ENCODE assay signal across 8 mouse cellular contexts in the genomic region with DNA sequence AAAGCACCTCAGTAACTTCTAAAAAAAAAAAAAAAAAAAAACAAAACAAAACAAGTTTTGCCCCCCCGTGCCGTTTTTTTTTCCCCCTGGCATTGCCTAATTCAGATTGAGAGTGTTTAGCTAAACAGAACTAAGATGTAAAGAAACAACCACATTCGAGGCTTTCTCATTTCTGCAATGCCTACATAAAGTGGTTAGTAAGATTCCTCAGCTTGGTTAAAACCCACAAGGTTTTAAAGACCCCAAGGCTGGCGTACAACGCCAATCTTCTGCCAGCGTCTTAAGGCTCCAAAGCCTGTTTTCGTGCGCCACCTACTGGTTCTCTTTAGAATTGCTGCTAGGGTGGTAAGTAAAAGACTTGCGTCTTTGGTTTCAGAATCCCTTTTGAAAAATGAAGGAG. TPM values are rescaled to one million over a fixed set of nuclear protein-coding genes. Genes with fewer than 3 reads are reported as not detected.
DNase-seq lines count a peak whose midpoint lies in the region; ATAC-seq and TF ChIP-seq lines count a peak whose summit lies in the region.

No protein-coding gene starts in this region.

- no peaks in the 10 kb centered on the region for H3K27me3 ChIP-seq in intestine, embryonic 16.5 days (replicated peaks; ENCODE audit: control insufficient read depth, insufficient read depth, low read length)
- H3K27me3 ChIP-seq in limb, embryonic 11.5 days (ENCODE audit: control insufficient read depth, insufficient read depth, low read length): no peaks in the 10 kb centered on the region
- H3K27me3 ChIP-seq in stomach, postnatal 0 days (ENCODE audit: control insufficient read depth, insufficient read depth, low read length): no peaks in the 10 kb centered on the region

- H3K36me3 ChIP-seq in intestine, embryonic 16.5 days (ENCODE audit: control insufficient read depth, insufficient read depth, low read length): peaks cover 7% of the 10 kb centered on the region; the same call in 1 of the 2 replicates
- peaks cover 7% of the 10 kb centered on the region; the same call in 1 of the 2 replicates for H3K36me3 ChIP-seq in limb, embryonic 11.5 days (ENCODE audit: control insufficient read depth, insufficient read depth, low read length)
- peaks cover 3% of the 10 kb centered on the region; the same call in 1 of the 2 replicates for H3K36me3 ChIP-seq in stomach, postnatal 0 days (ENCODE audit: control insufficient read depth, insufficient read depth, low read length)

- H3K4me3 ChIP-seq in intestine, embryonic 16.5 days (ENCODE audit: low read length): peak overlapping the region; percentile 38; the same call in 1 of the 2 replicates
- H3K4me3 ChIP-seq in limb, embryonic 11.5 days (ENCODE audit: low read depth, low read length): no peak overlapping the region
- H3K4me3 ChIP-seq in stomach, postnatal 0 days (ENCODE audit: low read depth, low read length): no peak overlapping the region

- intact Hi-C loops in gastrocnemius, postnatal 14 days (cut with DNase I; ENCODE audit: low total_unique reads): loop anchor here (5.0 to 10.0 kb wide), 3 partner anchors 51 to 306 kb away; no protein-coding TSS in a partner anchor

- 8% methylated on average over 9 of the region's 9 CpGs for WGBS in intestine, embryonic 16.5 days
- 19% methylated on average over 9 of the region's 9 CpGs for WGBS in limb, embryonic 11.5 days
- WGBS in stomach, postnatal 0 days: 4% methylated on average over 9 of the region's 9 CpGs

- ATAC-seq in common myeloid progenitor, adult 5-6 weeks (replicated peaks; ENCODE audit: low read depth, poor library complexity, severe bottlenecking): peak; percentile 60
- ATAC-seq in intestine, embryonic 16.5 days: no peak
- no peak for ATAC-seq in limb, embryonic 11.5 days (ENCODE audit: insufficient number of reproducible peaks, low FRiP score, low TSS enrichment, low read depth)
- no peak for ATAC-seq in stomach, postnatal 0 days (ENCODE audit: low FRiP score, low TSS enrichment)

- H3K9ac ChIP-seq in intestine, embryonic 16.5 days (ENCODE audit: low read depth, low read length): no peak overlapping the region
- no peak overlapping the region for H3K9ac ChIP-seq in limb, embryonic 11.5 days (ENCODE audit: low read length)
- H3K9ac ChIP-seq in stomach, postnatal 0 days (ENCODE audit: low read length): peak overlapping the region; percentile 52; the same call in 1 of the 2 replicates

- DNase-seq in 416B (ENCODE audit: low read depth): peak; percentile 96
- peak; percentile 91 for DNase-seq in T-cell, adult 2 months (ENCODE audit: low spot score)
- DNase-seq in gastrocnemius, postnatal 14 days: peak; percentile 83
- peak; percentile 92 for DNase-seq in limb, embryonic 11.5 days (ENCODE audit: low spot score)
- DNase-seq in naive thymus-derived CD4-positive, alpha-beta T cell, adult 2 months (ENCODE audit: low read depth): peak; percentile 96
- DNase-seq in stomach, postnatal 0 days (ENCODE audit: low spot score): peak; percentile 85

- no peak overlapping the region for H3K27ac ChIP-seq in intestine, embryonic 16.5 days (ENCODE audit: low read length)
- H3K27ac ChIP-seq in limb, embryonic 11.5 days (replicated peaks; ENCODE audit: low read depth, low read length): no peak overlapping the region
- peak overlapping the region; percentile 96 for H3K27ac ChIP-seq in stomach, postnatal 0 days (replicated peaks)

- peaks cover 81% of the 10 kb centered on the region for H3K4me1 ChIP-seq in intestine, embryonic 16.5 days (ENCODE audit: control insufficient read depth, insufficient read depth, low read length)
- H3K4me1 ChIP-seq in limb, embryonic 11.5 days (ENCODE audit: control insufficient read depth, insufficient read depth, low read length): peaks cover 32% of the 10 kb centered on the region
- H3K4me1 ChIP-seq in stomach, postnatal 0 days (replicated peaks; ENCODE audit: control insufficient read depth, insufficient read depth): peaks cover 25% of the 10 kb centered on the region

- H3K4me2 ChIP-seq in intestine, embryonic 16.5 days (ENCODE audit: low read depth, low read length): peak overlapping the region; percentile 63
- H3K4me2 ChIP-seq in limb, embryonic 11.5 days (ENCODE audit: low read depth, severe bottlenecking): no peak overlapping the region
- peak overlapping the region; percentile 50 for H3K4me2 ChIP-seq in stomach, postnatal 0 days (replicated peaks; ENCODE audit: low read depth)

- TF ChIP-seq EP300 in stomach, postnatal 0 days (optimal IDR thresholded peaks at IDR 0.05): no peak

- no peaks in the 10 kb centered on the region for H3K9me3 ChIP-seq in intestine, embryonic 16.5 days (ENCODE audit: control insufficient read depth, low read length)
- H3K9me3 ChIP-seq in limb, embryonic 11.5 days (ENCODE audit: control insufficient read depth, low read length): no peaks in the 10 kb centered on the region
- no peaks in the 10 kb centered on the region for H3K9me3 ChIP-seq in stomach, postnatal 0 days (ENCODE audit: control insufficient read depth, low read length)

- peak; percentile 98 for TF ChIP-seq CTCF in stomach, postnatal 0 days (IDR thresholded peaks at IDR 0.05; ENCODE audit: low read depth)

RNA-seq across cellular contexts. Expression of a gene that starts 10.2 kb away (rescaled TPM):
- total RNA-seq in common myeloid progenitor, adult 5-6 weeks (2017): 19.0 and 21.5 TPM in 2 replicates
- 10 to 100 TPM; 23.7 to 26.6 TPM for total RNA-seq in gastrocnemius, postnatal 14 days (2021)
- polyA plus RNA-seq in intestine, embryonic 16.5 days (2015; fragmentation: Nextera tagmentation; extraction: Ambion mirVana): 68.1 and 71.9 TPM in 2 replicates
- 38.6 and 43.6 TPM in 2 replicates for polyA plus RNA-seq in limb, embryonic 11.5 days (2014; fragmentation: Nextera tagmentation; extraction: Ambion mirVana)
- polyA plus RNA-seq in stomach, postnatal 0 days (2015; fragmentation: Nextera tagmentation; extraction: Ambion mirVana): 97.5 and 101 TPM in 2 replicates
